10 mouse cellular contexts compared by ENCODE assay signal in genomic region chr5:107025809-107026208, GRCm38 (mm10).
DNase-seq lines count a peak whose midpoint lies in the region; ATAC-seq and TF ChIP-seq lines count a peak whose summit lies in the region.
"Had no signal": no experiment of that assay in that cellular context is flagged by ENCODE, and none has a peak within 500 bp of the region (broad histone marks: within the 10 kb centered on the region; RNA-seq: fewer than 3 reads in every experiment).

No protein-coding gene starts in this region.

- peaks cover 31% of the 10 kb centered on the region for H3K4me1 ChIP-seq in heart, postnatal 0 days (ENCODE audit: control insufficient read depth, insufficient read depth)
- peaks cover 41% of the 10 kb centered on the region for H3K4me1 ChIP-seq in intestine, embryonic 15.5 days (replicated peaks)
- peaks cover 10% of the 10 kb centered on the region; the same call in 1 of the 2 replicates for H3K4me1 ChIP-seq in liver, embryonic 11.5 days (replicated peaks; ENCODE audit: control insufficient read depth, insufficient read depth, low read length)

- peak; percentile 37 for DNase-seq in kidney, adult 9 months
- no peak for DNase-seq in kidney, adult 11 months
- DNase-seq in gastrocnemius, adult 8-10 months (ENCODE audit: low spot score in 2 of 2) = peak; percentile 18 to 46
- peak; percentile 23 for DNase-seq in heart, postnatal 0 days (ENCODE audit: low spot score)
- peak; percentile 60 to 85 for DNase-seq in lung, postnatal 4 days
- DNase-seq in liver, embryonic 11.5 days (ENCODE audit: low spot score) = no peak
- DNase-seq: cerebellum, adult 8-10 months; liver, embryonic 13.5 days; retina, postnatal 1 day had no signal

- no peaks in the 10 kb centered on the region for H3K36me3 ChIP-seq in heart, postnatal 0 days (replicated peaks; ENCODE audit: control insufficient read depth, insufficient read depth, low read length)
- no peaks in the 10 kb centered on the region for H3K36me3 ChIP-seq in intestine, embryonic 15.5 days
- H3K36me3 ChIP-seq in liver, embryonic 11.5 days (ENCODE audit: control insufficient read depth, insufficient read depth, low read length) = no peaks in the 10 kb centered on the region
- H3K36me3 ChIP-seq: liver, embryonic 13.5 days had no signal

- TF ChIP-seq EP300 in heart, postnatal 0 days (IDR thresholded peaks at IDR 0.05; ENCODE audit: low read depth) = no peak

- no peak for TF ChIP-seq CTCF in heart, postnatal 0 days (IDR thresholded peaks at IDR 0.05; ENCODE audit: low read depth)

- no peak overlapping the region for H3K4me2 ChIP-seq in heart, postnatal 0 days (ENCODE audit: low read depth, low read length)
- H3K4me2 ChIP-seq in intestine, embryonic 15.5 days (replicated peaks) = no peak overlapping the region
- H3K4me2 ChIP-seq in liver, embryonic 11.5 days = no peak overlapping the region
- H3K4me2 ChIP-seq: liver, embryonic 13.5 days had no signal

- H3K27me3 ChIP-seq in heart, postnatal 0 days (ENCODE audit: control insufficient read depth, insufficient read depth, low read length) = no peaks in the 10 kb centered on the region
- no peaks in the 10 kb centered on the region for H3K27me3 ChIP-seq in intestine, embryonic 15.5 days (replicated peaks)
- no peaks in the 10 kb centered on the region for H3K27me3 ChIP-seq in liver, embryonic 11.5 days (replicated peaks; ENCODE audit: control insufficient read depth, insufficient read depth, low read length)

- H3K4me3 ChIP-seq in heart, postnatal 0 days (ENCODE audit: low read depth, low read length) = no peak overlapping the region
- no peak overlapping the region for H3K4me3 ChIP-seq in intestine, embryonic 15.5 days (replicated peaks)
- no peak overlapping the region for H3K4me3 ChIP-seq in liver, embryonic 11.5 days (ENCODE audit: low read depth, low read length)
- H3K4me3 ChIP-seq: liver, embryonic 13.5 days had no signal

- H3K27ac ChIP-seq in heart, postnatal 0 days (ENCODE audit: low read depth) = peak overlapping the region; percentile 47
- H3K27ac ChIP-seq in intestine, embryonic 15.5 days = no peak overlapping the region
- H3K27ac ChIP-seq in liver, embryonic 11.5 days (ENCODE audit: low read depth, low read length) = no peak overlapping the region
- H3K27ac ChIP-seq: liver, embryonic 13.5 days had no signal

- ATAC-seq in heart, postnatal 0 days (ENCODE audit: insufficient read depth, low read depth) = peak; percentile 57; the same call in 1 of the 2 replicates
- no peak for ATAC-seq in intestine, embryonic 15.5 days
- no peak for ATAC-seq in liver, embryonic 11.5 days (replicated peaks; ENCODE audit: low FRiP score)

- 47% methylated on average over 8 of the region's 8 CpGs for WGBS in heart, postnatal 0 days
- WGBS in intestine, embryonic 15.5 days = 59% methylated on average over 8 of the region's 8 CpGs
- 73% methylated on average over 8 of the region's 8 CpGs for WGBS in liver, embryonic 11.5 days

- H3K9me3 ChIP-seq in heart, postnatal 0 days (replicated peaks; ENCODE audit: control insufficient read depth, low read length) = 0 out of 2 replicates have a peak, but pooled peaks cover 3% of the 10 kb centered on the region
- H3K9me3 ChIP-seq in intestine, embryonic 15.5 days = no peaks in the 10 kb centered on the region
- H3K9me3 ChIP-seq in liver, embryonic 11.5 days (ENCODE audit: control insufficient read depth, low read length) = no peaks in the 10 kb centered on the region
- H3K9me3 ChIP-seq: liver, embryonic 13.5 days had no signal

- H3K9ac ChIP-seq in heart, postnatal 0 days (replicated peaks; ENCODE audit: low read depth, low read length) = no peak overlapping the region
- H3K9ac ChIP-seq in intestine, embryonic 15.5 days = no peak overlapping the region
- H3K9ac ChIP-seq in liver, embryonic 11.5 days (ENCODE audit: low read depth, low read length) = no peak overlapping the region
- H3K9ac ChIP-seq: liver, embryonic 13.5 days had no signal

Comparison
In these comparisons a context has a peak if more than half of its experiments do, and no peak if none do; other contexts are left out.
1. DNase-seq: peak in kidney, adult 9 months (single experiment), gastrocnemius, adult 8-10 months (2 of 2), heart, postnatal 0 days (single experiment) and lung, postnatal 4 days (2 of 2); none in kidney, adult 11 months (single experiment) and liver, embryonic 11.5 days (single experiment).